Mouse (Mus musculus): Measurements from ENCODE around the gene Tm6sf1.

The Tm6sf1 gene

GRCm38 (mm10) chr7:81851706-81852105, 7.1 kb upstream of the Tm6sf1 start:
- no peak for DNase-seq

- DNase-seq = peak in 1 of 2 experiments; percentile 28
These were observed 4.1 kb upstream of the Tm6sf1 start for GRCm38 (mm10) chr7:81854568-81855307.

GRCm38 (mm10) chr7:81855694-81856093, 3.1 kb upstream of the Tm6sf1 start, which contains the start of gene Gm10160:
TSS of gene Gm10160 (minus strand) at chr7:81855794.
- DNase-seq = no peak

- no peak for DNase-seq
These were observed 2.6 kb upstream of the Tm6sf1 start for GRCm38 (mm10) chr7:81856221-81856620.

- DNase-seq = no peak
These were observed 565 bp upstream of the Tm6sf1 start for GRCm38 (mm10) chr7:81858236-81858635.

GRCm38 (mm10) chr7:81860071-81860470, 1.3 kb downstream of the Tm6sf1 start:
- DNase-seq = peak; percentile 69 to 75

- DNase-seq = no peak
These were observed 2.2 kb downstream of the Tm6sf1 start for GRCm38 (mm10) chr7:81860996-81861395.

- no peak for DNase-seq
These were observed 2.7 kb downstream of the Tm6sf1 start for GRCm38 (mm10) chr7:81861461-81861860.

- DNase-seq = no peak
These were observed 3.1 kb downstream of the Tm6sf1 start for GRCm38 (mm10) chr7:81861921-81862320.

GRCm38 (mm10) chr7:81862587-81863583, 4.1 kb downstream of the Tm6sf1 start:
- DNase-seq = peak; percentile 68 to 77

GRCm38 (mm10) chr7:81864552-81864951, 5.8 kb downstream of the Tm6sf1 start:
- DNase-seq = no peak

GRCm38 (mm10) chr7:81865937-81866336, 7.1 kb downstream of the Tm6sf1 start:
- no peak for DNase-seq

- no peak for DNase-seq
These were observed 8.6 kb downstream of the Tm6sf1 start for GRCm38 (mm10) chr7:81867231-81867930.

- DNase-seq = peak; percentile 74 to 79
These were observed 9.4 kb downstream of the Tm6sf1 start for GRCm38 (mm10) chr7:81868158-81868557.

- peak in 1 of 2 experiments; percentile 45 for DNase-seq
These were observed 13.8 kb downstream of the Tm6sf1 start for GRCm38 (mm10) chr7:81872493-81873013.

- DNase-seq = no peak
These were observed 15.0 kb downstream of the Tm6sf1 start for GRCm38 (mm10) chr7:81873807-81874206.

GRCm38 (mm10) chr7:81874636-81875035, 15.8 kb downstream of the Tm6sf1 start:
- DNase-seq = peak; percentile 54 to 70

GRCm38 (mm10) chr7:81875372-81875771, 16.6 kb downstream of the Tm6sf1 start:
- no peak for DNase-seq

GRCm38 (mm10) chr7:81880286-81880685, 21.5 kb downstream of the Tm6sf1 start:
- DNase-seq = no peak

GRCm38 (mm10) chr7:81880797-81881196, 22.0 kb downstream of the Tm6sf1 start:
- DNase-seq = no peak

GRCm38 (mm10) chr7:81881600-81881999, 22.8 kb downstream of the Tm6sf1 start:
- no peak for DNase-seq

GRCm38 (mm10) chr7:81885128-81885527, 26.3 kb downstream of the Tm6sf1 start:
- DNase-seq = no peak

- DNase-seq = no peak
These were observed 40.6 kb downstream of the Tm6sf1 start for GRCm38 (mm10) chr7:81899361-81899760.
